Mouse (Mus musculus) embryonic facial prominence, embryonic 14.5 days (tissue): ENCODE measurements at regions not wholly inside any gene's neighbourhood (a gene's known extent, or its start where the extent isn't known, plus 50 kb on each side); places are given as distances from the start of the nearest gene placed in this dataset.

ENCODE experiments used
- ATAC-seq: fragments of 200-750 bp; cut with Nextera tagmentation; 2 replicates; pipeline ENCODE4 v1.8.0; 2017; ENCODE audit warnings: low read depth, moderate number of reproducible peaks, moderate TSS enrichment
- DNase-seq: peaks from one replicate; pipeline ENCODE4 v3.0.0-alpha.2; 2015; ENCODE audit warnings: low spot score
- H3K27ac ChIP-seq: fragments of 300-500 bp; sonication (generic); replicated peaks from 2 replicates; pipeline ENCODE4 v1.5.1; 2014; ENCODE audit warnings: low read depth, mild to moderate bottlenecking, low read length, moderate library complexity
- H3K27me3 ChIP-seq: fragments of 300-500 bp; sonication (generic); replicated peaks from 2 replicates; pipeline ENCODE4 v1.6.1; 2014; ENCODE audit warnings: low read length; ENCODE audit not compliant: control insufficient read depth, insufficient read depth
- H3K36me3 ChIP-seq: fragments of 300-500 bp; sonication (generic); 2 replicates; pipeline ENCODE4 v1.6.1; 2014; ENCODE audit warnings: low read length, mixed read lengths; ENCODE audit not compliant: control insufficient read depth, insufficient read depth
- H3K4me1 ChIP-seq: fragments of 300-500 bp; sonication (generic); 2 replicates; pipeline ENCODE4 v1.6.1; 2014; ENCODE audit warnings: antibody characterized with exemption, low read length; ENCODE audit not compliant: control insufficient read depth, insufficient read depth
- H3K4me2 ChIP-seq: fragments of 300-500 bp; sonication (generic); 2 replicates; pipeline ENCODE4 v1.6.1; 2014; ENCODE audit warnings: low read depth, mild to moderate bottlenecking, low read length, moderate library complexity, mixed read lengths
- H3K4me3 ChIP-seq: fragments of 300-500 bp; sonication (generic); 2 replicates; pipeline ENCODE4 v1.5.1; 2014; ENCODE audit warnings: low read depth, mild to moderate bottlenecking, low read length
- H3K9ac ChIP-seq: fragments of 300-500 bp; sonication (generic); 2 replicates; pipeline ENCODE4 v1.6.1; 2014; ENCODE audit warnings: low read depth, mild to moderate bottlenecking, low read length, moderate library complexity, mixed read lengths
- H3K9me3 ChIP-seq: fragments of 300-500 bp; sonication (generic); 2 replicates; pipeline ENCODE4 v1.6.1; 2016; ENCODE audit warnings: low read length; ENCODE audit not compliant: control insufficient read depth
- WGBS: fragments of 180-500 bp; shearing (Covaris S2); extraction: QIAGEN DNeasy Blood & Tissue Kit; methylation state at CpG from one replicate; pipeline ENCODE4 v1.1.7; 2014; 5-methylcytosine and 5-hydroxymethylcytosine counted together

DNA sequence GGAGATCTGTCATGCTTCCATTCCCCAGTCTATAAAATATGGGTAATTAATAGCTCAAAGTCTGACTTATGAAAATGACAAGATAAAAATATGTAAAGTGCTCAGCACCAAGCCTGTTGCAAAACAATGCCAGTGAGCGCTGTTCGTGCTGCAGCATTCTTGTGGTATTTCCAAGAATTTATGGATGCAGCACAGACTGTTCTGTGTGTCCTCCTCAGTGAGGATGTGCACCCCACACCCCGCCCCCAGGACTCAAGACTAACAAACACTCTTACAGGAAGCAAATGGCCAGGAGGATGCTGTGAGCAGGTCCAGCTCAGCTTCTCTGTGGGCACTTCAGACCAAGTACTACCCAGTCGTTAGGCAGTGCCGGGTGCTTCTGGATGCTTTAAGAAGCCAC is 121.1 kb downstream of the Tmem17 start:
- no peak overlapping the region for H3K4me2 ChIP-seq
- DNase-seq (no peak), ATAC-seq (no peak)
- 69% methylated on average over 5 of the region's 5 CpGs for WGBS
- no peaks in the 10 kb centered on the region for H3K9me3 ChIP-seq
- H3K4me1 ChIP-seq, result peaks cover 6% of the 10 kb centered on the region
- no peak overlapping the region for H3K9ac ChIP-seq
- no peaks in the 10 kb centered on the region for H3K27me3 ChIP-seq
- H3K4me3 ChIP-seq, result no peak overlapping the region
- no peak overlapping the region for H3K27ac ChIP-seq
- no peaks in the 10 kb centered on the region for H3K36me3 ChIP-seq

DNA sequence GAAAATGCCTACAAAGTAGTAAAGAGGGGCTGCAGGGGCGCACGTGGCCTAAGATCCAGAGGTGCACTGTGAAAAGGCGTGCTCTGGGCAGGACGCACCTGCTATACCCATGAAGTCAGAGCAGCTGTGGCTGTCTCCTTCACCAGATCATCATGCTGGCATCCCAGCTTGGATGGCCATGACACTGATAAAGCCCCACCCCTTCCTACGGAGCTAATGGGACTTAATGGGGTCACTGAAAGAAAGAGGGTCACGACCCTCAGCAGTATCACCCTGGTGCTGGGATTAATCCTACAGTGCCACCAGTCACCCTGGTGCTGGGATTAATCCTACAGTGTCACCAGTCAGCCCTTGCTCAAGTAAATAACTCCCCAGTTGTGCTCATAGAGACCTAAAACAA is 122.1 kb downstream of the Tmem17 start:
- ATAC-seq, result no peak
- no peak overlapping the region for H3K4me3 ChIP-seq

DNA sequence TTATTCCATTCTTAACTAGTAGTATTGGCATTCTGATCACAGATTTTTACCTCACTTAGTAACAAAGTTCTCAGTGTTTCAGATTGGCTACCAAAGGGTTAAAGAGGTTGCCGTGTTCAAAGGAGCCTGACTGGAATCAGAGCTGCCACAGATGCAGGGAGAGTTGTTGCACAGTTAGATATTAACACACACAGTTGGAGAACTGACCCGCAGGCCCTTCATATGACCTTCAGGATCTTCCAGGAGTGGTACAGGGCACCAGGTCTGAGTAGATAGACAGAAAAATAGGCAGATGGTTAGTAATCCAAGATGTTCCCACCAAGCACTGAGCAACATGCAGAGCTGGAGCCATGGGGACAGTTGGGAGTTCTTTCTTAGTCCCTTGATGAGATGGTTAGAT is 123.1 kb downstream of the Tmem17 start:
- ATAC-seq (no peak), DNase-seq (no peak)
- H3K4me3 ChIP-seq, result no peak overlapping the region
- no peak overlapping the region for H3K4me2 ChIP-seq
- H3K9ac ChIP-seq, result no peak overlapping the region
- H3K9me3 ChIP-seq, result no peaks in the 10 kb centered on the region
- no peak overlapping the region for H3K27ac ChIP-seq
- peaks cover 6% of the 10 kb centered on the region for H3K4me1 ChIP-seq
- WGBS, result 39% methylated on average over 2 of the region's 2 CpGs
- no peaks in the 10 kb centered on the region for H3K36me3 ChIP-seq
- no peaks in the 10 kb centered on the region for H3K27me3 ChIP-seq

More for the DNA sequence above, 122.1 kb downstream of the Tmem17 start:
- peaks cover 6% of the 10 kb centered on the region for H3K4me1 ChIP-seq
- no peak overlapping the region for H3K9ac ChIP-seq
- WGBS, result 58% methylated on average over 6 of the region's 6 CpGs
- H3K4me2 ChIP-seq, result no peak overlapping the region
- DNase-seq, result no peak
- no peaks in the 10 kb centered on the region for H3K36me3 ChIP-seq
- H3K9me3 ChIP-seq, result no peaks in the 10 kb centered on the region
- H3K27me3 ChIP-seq, result no peaks in the 10 kb centered on the region
- H3K27ac ChIP-seq, result no peak overlapping the region

DNA sequence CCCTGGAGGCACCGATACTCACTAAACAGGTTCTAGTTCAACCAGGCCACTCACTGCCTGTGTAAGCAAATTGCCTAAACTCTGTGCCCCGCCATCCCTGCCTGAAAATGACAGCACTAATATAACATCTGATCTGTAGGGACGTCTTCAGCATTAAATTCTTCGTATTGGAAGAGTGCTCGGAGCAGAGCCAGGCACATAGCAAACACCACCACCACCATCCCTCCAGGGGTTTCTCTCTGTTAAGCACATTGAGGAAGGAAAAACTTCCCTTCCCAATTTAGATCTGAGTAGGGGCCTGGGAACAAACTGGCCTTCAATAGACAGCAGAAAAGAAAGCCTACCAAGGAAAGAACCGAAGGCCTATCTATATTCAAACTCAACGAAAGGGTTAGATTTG is 124.4 kb downstream of the Tmem17 start:
- H3K27me3 ChIP-seq, result no peaks in the 10 kb centered on the region
- DNase-seq (no peak), ATAC-seq (no peak)
- no peaks in the 10 kb centered on the region for H3K9me3 ChIP-seq
- no peak overlapping the region for H3K4me3 ChIP-seq
- 65% methylated on average over 7 of the region's 7 CpGs for WGBS
- no peak overlapping the region for H3K9ac ChIP-seq
- no peak overlapping the region for H3K4me2 ChIP-seq
- H3K4me1 ChIP-seq, result peaks cover 6% of the 10 kb centered on the region; the same call in 1 of the 2 replicates
- H3K27ac ChIP-seq, result no peak overlapping the region
- no peaks in the 10 kb centered on the region for H3K36me3 ChIP-seq

DNA sequence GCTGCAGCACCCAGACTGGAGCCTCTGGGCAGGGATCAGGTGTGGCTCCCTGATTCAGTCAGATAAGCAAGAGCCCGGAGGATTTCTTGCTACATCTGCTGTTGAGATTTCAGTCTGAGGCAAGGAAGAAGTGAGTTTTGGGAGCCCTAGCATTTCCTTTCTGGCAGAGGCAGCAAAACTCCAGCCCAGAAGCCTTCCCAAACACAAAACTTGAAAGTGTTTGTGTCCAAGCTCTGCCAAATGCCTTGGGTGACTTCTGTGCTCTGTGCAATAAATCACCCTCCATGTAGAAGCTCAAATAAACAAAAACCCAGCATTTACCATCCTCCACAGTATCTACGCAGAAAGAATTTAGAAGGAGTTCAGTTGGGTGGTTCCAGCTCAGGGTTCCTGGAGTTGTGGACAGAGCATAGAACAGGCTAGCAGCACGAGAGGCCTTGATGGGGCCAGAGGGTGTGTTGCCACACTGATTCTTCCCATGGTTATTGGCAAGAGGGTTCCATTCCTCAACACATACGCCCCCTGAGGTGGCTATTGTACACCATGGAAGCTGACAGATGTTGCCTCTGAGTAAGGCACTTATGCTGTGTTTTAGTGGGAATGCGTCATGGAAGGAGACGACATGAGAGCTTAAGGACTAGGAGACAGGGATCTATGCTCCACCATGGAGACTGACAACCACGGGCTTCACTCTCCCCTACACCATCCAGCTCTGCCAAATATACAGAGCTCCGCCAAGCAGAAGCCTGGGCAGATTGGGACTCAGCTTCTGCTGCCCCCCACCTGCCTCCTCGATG is 125.1 kb downstream of the Tmem17 start:
- no peaks in the 10 kb centered on the region for H3K9me3 ChIP-seq
- DNase-seq, result no peak
- H3K4me1 ChIP-seq, result peaks cover 3% of the 10 kb centered on the region; the same call in 1 of the 2 replicates
- no peak overlapping the region for H3K4me2 ChIP-seq
- no peaks in the 10 kb centered on the region for H3K36me3 ChIP-seq
- 76% methylated on average over 9 of the region's 9 CpGs for WGBS
- no peak overlapping the region for H3K9ac ChIP-seq
- H3K27ac ChIP-seq, result no peak overlapping the region
- H3K4me3 ChIP-seq, result no peak overlapping the region
- no peak for ATAC-seq
- no peaks in the 10 kb centered on the region for H3K27me3 ChIP-seq

DNA sequence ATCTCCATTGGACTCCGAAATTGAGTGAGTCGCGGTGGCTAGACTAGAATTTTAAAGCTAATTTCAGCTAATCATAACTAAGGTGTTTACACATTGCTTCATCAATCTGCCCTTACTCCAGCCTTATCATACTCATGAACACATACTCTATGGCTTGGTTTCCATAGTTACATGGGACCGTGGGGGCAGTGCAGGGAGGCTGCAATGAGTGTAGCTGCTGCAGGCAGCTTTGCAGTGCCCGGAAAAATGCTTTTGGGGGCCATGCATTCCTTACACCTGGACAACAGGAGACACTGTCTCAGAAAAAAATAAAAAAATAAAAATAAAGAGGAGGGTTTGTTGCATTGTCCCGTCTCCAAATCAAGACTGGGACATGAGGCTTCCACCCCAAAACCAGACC is 126.3 kb downstream of the Tmem17 start:
- Histone ChIP-seq H3K27me3 (no peaks in the 10 kb centered on the region), H3K4me2 (no peak overlapping the region), H3K4me3 (no peak overlapping the region), H3K9me3 (no peaks in the 10 kb centered on the region), H3K9ac (no peak overlapping the region), H3K36me3 (no peaks in the 10 kb centered on the region), H3K4me1 (no peaks in the 10 kb centered on the region), H3K27ac (no peak overlapping the region)
- DNase-seq (no peak), ATAC-seq (no peak)
- WGBS, result 75% methylated on average over 6 of the region's 6 CpGs

DNA sequence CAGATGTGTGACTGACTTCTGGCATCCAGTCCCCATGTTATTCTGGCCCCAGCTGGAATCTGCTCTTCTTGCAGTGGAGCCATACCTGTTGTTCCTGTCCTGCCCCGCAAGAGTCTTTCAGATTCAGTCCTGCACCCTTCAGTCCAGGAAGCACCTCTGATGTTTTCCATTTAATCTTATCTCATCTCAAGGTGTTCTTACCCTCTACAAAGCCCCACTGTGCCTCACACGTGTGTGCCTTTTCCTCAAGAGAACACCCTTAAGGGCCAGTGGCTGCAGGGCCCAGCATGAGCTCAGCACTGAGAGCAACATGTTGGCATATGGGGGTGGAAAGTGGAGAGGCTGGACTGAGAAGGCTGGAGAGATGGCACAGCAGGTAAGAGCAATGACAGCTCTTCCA is 126.8 kb downstream of the Tmem17 start:
- Histone ChIP-seq H3K4me3 (no peak overlapping the region), H3K36me3 (no peaks in the 10 kb centered on the region), H3K9me3 (no peaks in the 10 kb centered on the region), H3K4me2 (no peak overlapping the region), H3K4me1 (no peaks in the 10 kb centered on the region), H3K27ac (no peak overlapping the region), H3K27me3 (no peaks in the 10 kb centered on the region), H3K9ac (no peak overlapping the region)
- WGBS, result 58% methylated on average over 2 of the region's 2 CpGs
- no peak for DNase-seq
- ATAC-seq, result no peak

DNA sequence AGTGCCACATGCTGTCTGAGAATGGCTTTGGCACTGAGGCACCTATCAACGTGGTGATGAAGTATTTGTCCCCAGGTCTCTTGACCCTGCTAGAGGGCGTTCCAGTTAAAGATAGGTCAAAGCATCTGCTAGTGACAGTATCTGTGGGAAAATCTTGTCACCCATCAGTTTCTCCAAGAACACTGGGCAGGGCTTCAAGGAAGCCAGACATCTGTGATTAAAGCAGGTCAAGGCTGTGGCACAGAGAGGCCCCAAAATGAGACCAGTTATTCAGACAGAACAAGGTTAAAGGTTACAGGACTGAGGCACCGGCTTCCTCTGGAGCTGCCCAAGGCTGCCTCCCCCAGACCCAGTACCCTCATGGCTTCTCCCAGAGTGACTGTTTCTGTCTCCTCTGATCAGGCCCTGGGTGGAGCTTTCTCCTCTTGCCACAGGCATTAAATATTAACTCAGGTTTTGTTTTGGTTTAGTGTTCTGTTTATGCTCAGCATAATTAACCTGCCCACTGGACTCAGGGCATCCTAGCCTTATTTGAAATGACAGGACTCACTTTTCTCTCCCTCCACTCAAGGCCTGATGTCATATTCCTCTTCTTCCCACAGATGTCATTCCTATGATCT is 128.6 kb downstream of the Tmem17 start:
- H3K27ac ChIP-seq, result no peak overlapping the region
- WGBS, result 39% methylated on average over 3 of the region's 3 CpGs
- no peaks in the 10 kb centered on the region for H3K36me3 ChIP-seq
- H3K4me1 ChIP-seq, result no peaks in the 10 kb centered on the region
- no peak overlapping the region for H3K4me3 ChIP-seq
- no peaks in the 10 kb centered on the region for H3K9me3 ChIP-seq
- H3K27me3 ChIP-seq, result no peaks in the 10 kb centered on the region
- no peak overlapping the region for H3K4me2 ChIP-seq
- no peak for ATAC-seq
- no peak for DNase-seq
- H3K9ac ChIP-seq, result no peak overlapping the region

DNA sequence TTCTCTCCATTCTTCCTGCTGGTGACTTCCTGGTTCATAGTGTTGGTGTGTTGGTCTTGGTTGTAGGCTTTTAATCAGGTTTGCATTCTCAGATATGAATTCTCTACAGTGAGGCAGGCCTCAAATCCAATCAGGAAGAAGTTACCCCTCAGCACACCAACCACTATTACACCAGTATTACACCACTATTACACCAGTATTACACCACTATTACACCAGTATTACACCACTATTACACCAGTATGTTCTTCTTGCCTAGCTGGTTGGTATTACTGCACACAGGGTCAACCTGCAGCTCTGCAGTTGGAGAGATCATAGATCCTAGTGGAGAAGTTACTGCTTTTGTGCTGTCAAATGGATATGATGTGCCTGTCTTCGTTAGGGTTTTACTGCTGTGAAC is 129.6 kb downstream of the Tmem17 start:
- no peaks in the 10 kb centered on the region for H3K9me3 ChIP-seq
- ATAC-seq, result no peak
- H3K4me2 ChIP-seq, result no peak overlapping the region
- no peaks in the 10 kb centered on the region for H3K36me3 ChIP-seq
- H3K4me1 ChIP-seq, result no peaks in the 10 kb centered on the region
- no peaks in the 10 kb centered on the region for H3K27me3 ChIP-seq
- no peak overlapping the region for H3K9ac ChIP-seq
- WGBS, result 94% methylated on average over 1 of the region's 1 CpGs
- H3K27ac ChIP-seq, result no peak overlapping the region
- no peak overlapping the region for H3K4me3 ChIP-seq
- DNase-seq, result no peak
